ENCODE assay signal across 1 mouse cellular context in genomic region chr1:132162618-132163017, GRCm38 (mm10).
TF ChIP-seq lines count a peak whose summit lies in the region.

No protein-coding gene starts in this region.

TF ChIP-seq in MEL, 35 proteins besides CTCF, POLR2A, EP300 and RAD21 (continued from another document):
- peak; percentile 47 for TF ChIP-seq SMC3 (IDR thresholded peaks at IDR 0.05; ENCODE audit: low read depth, low read length)
